Comparison of ENCODE assay signal across 9 mouse cellular contexts in the genomic region with DNA sequence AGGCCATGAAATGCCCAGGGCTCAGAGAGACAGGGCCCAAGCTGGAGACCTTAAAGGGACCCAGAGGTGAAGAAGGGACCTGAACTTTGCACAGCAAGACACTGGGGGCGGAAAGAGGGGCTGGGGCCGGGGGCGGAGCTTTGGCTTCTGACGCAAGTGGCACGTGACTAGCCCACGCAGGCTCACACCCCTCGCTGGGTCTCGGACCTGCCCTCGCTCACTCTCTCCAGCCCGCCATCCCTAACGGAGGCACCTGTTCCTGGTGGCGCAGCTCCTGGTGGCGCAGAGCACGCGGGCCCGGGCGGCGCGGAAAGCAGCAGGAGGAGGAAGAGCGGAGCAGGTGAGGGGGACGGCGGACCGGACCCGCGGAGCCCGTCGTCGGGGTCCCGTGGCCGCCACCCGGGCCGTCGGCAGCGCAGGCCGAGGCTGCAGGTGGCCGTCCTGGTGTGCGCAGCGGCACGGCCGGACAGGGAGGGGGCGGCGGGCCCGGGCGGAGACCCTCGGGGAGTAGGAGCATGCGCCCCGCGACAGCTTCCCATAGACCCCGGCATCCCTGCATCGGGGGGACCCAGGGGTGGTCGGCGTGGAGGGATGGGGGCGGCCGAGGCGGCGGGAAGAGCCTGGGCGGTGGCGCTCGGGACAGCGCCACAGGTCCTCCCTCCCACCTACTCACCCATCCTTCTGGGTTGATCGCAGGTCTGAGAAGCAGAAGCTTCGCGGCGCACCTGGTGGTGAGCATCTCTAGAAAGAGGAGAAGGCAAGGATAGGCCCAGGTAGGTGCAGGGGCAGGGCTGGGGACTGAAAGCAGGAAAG. TPM values are rescaled to one million over a fixed set of nuclear protein-coding genes. Genes with fewer than 3 reads are reported as not detected.
DNase-seq lines count a peak whose midpoint lies in the region; ATAC-seq and TF ChIP-seq lines count a peak whose summit lies in the region.
"Not testable (repeated sequence)": the region's sequence is repeated elsewhere in the genome, so short reads cannot be mapped to it uniquely, and the experiment has no call there.
"Had no signal": no experiment of that assay in that cellular context is flagged by ENCODE, and none has a peak within 500 bp of the region (broad histone marks: within the 10 kb centered on the region; RNA-seq: fewer than 3 reads in every experiment).

A gene (plus strand): TSS at position 170 of the 813 bp plus-strand sequence.

- peak; percentile 66 for ATAC-seq in erythroblast, adult 5-6 weeks (replicated peaks; ENCODE audit: low FRiP score, poor library complexity, severe bottlenecking)
- ATAC-seq in heart, embryonic 12.5 days (ENCODE audit: insufficient number of reproducible peaks, low FRiP score) = peak; percentile 92
- peak; percentile 90 for ATAC-seq in intestine, embryonic 14.5 days (replicated peaks; ENCODE audit: low FRiP score, low TSS enrichment, low read depth)
- ATAC-seq in liver, embryonic 13.5 days (ENCODE audit: low read depth) = peak; percentile 71
- ATAC-seq in midbrain, embryonic 12.5 days (ENCODE audit: low FRiP score, low read depth) = peak; percentile 92
- peak; percentile 56; the same call in 1 of the 2 replicates for ATAC-seq in stomach, postnatal 0 days (ENCODE audit: low FRiP score, low TSS enrichment)

- H3K9me3 ChIP-seq in heart, embryonic 12.5 days (replicated peaks); intestine, embryonic 14.5 days (ENCODE audit: control insufficient read depth, low read length); liver, embryonic 13.5 days (replicated peaks); midbrain, embryonic 12.5 days; stomach, postnatal 0 days (ENCODE audit: control insufficient read depth, low read length): not testable (repeated sequence)

- peak within 1 kb of the TSS; percentile 65 for H3K4me2 ChIP-seq in heart, embryonic 12.5 days
- H3K4me2 ChIP-seq in intestine, embryonic 14.5 days (ENCODE audit: low read length) = peak within 1 kb of the TSS; percentile 30
- H3K4me2 ChIP-seq in liver, embryonic 13.5 days = peak within 1 kb of the TSS; percentile 54
- peak within 1 kb of the TSS; percentile 52 for H3K4me2 ChIP-seq in midbrain, embryonic 12.5 days (replicated peaks)
- peak within 1 kb of the TSS; percentile 36 for H3K4me2 ChIP-seq in stomach, postnatal 0 days (replicated peaks; ENCODE audit: low read depth)

- TF ChIP-seq CTCF in bone marrow, adult 2 months (IDR thresholded peaks at IDR 0.05; ENCODE audit: control insufficient read depth, insufficient read depth, low read length); stomach, postnatal 0 days (IDR thresholded peaks at IDR 0.05; ENCODE audit: low read depth): not testable (repeated sequence)

- peak within 1 kb of the TSS; percentile 68 for H3K9ac ChIP-seq in heart, embryonic 12.5 days
- H3K9ac ChIP-seq in intestine, embryonic 14.5 days (ENCODE audit: low read length); stomach, postnatal 0 days (ENCODE audit: low read length): not testable (repeated sequence)
- peak within 1 kb of the TSS; percentile 76 for H3K9ac ChIP-seq in liver, embryonic 13.5 days
- peak within 1 kb of the TSS; percentile 31 for H3K9ac ChIP-seq in midbrain, embryonic 12.5 days (replicated peaks)

- not testable (repeated sequence) for TF ChIP-seq POLR2A in bone marrow, adult 2 months (IDR thresholded peaks at IDR 0.05; ENCODE audit: borderline replicate concordance, control insufficient read depth, low read depth, low read length)

- H3K27me3 ChIP-seq in heart, embryonic 12.5 days (replicated peaks); intestine, embryonic 14.5 days (replicated peaks; ENCODE audit: control insufficient read depth, insufficient read depth, low read length); liver, embryonic 13.5 days; midbrain, embryonic 12.5 days; stomach, postnatal 0 days (ENCODE audit: control insufficient read depth, insufficient read depth, low read length): not testable (repeated sequence)

- DNase-seq in intestine, embryonic 14.5 days (ENCODE audit: low spot score) = peak; percentile 51
- DNase-seq in left cerebral cortex, adult 18-20 months (ENCODE audit: low spot score in 2 of 2); liver, embryonic 13.5 days; stomach, postnatal 0 days (ENCODE audit: low spot score): not testable (repeated sequence)

- not testable (repeated sequence) for TF ChIP-seq EP300 in stomach, postnatal 0 days (optimal IDR thresholded peaks at IDR 0.05)

- not testable (repeated sequence) for H3K27ac ChIP-seq in bone marrow, adult 2 months (ENCODE audit: control insufficient read depth, insufficient read depth, low read depth, low read length, poor library complexity); heart, embryonic 12.5 days (ENCODE audit: poor library complexity, severe bottlenecking); intestine, embryonic 14.5 days (ENCODE audit: low read depth); midbrain, embryonic 12.5 days (replicated peaks); stomach, postnatal 0 days (replicated peaks)
- H3K27ac ChIP-seq in liver, embryonic 13.5 days = peak within 1 kb of the TSS; percentile 77

- H3K4me1 ChIP-seq in bone marrow, adult 2 months (ENCODE audit: control insufficient read depth, insufficient read depth, low read length); heart, embryonic 12.5 days (replicated peaks); intestine, embryonic 14.5 days (replicated peaks; ENCODE audit: control insufficient read depth, insufficient read depth, low read length); midbrain, embryonic 12.5 days; stomach, postnatal 0 days (replicated peaks; ENCODE audit: control insufficient read depth, insufficient read depth): not testable (repeated sequence)
- H3K4me1 ChIP-seq in liver, embryonic 13.5 days (replicated peaks) = peaks cover 35% of the 10 kb centered on the region

- WGBS in bone marrow, adult 2 months = 26% methylated on average over 26 of the region's 64 CpGs
- 29% methylated on average over 20 of the region's 64 CpGs for WGBS in heart, embryonic 12.5 days
- WGBS in intestine, embryonic 14.5 days = 0% methylated on average over 2 of the region's 64 CpGs
- 32% methylated on average over 19 of the region's 64 CpGs for WGBS in liver, embryonic 13.5 days (ENCODE audit: insufficient replicate concordance)
- 43% methylated on average over 8 of the region's 64 CpGs for WGBS in midbrain, embryonic 12.5 days
- 28% methylated on average over 4 of the region's 64 CpGs for WGBS in stomach, postnatal 0 days

- H3K4me3 ChIP-seq in bone marrow, adult 2 months (replicated peaks; ENCODE audit: control insufficient read depth, low read depth, low read length) = peak within 1 kb of the TSS; percentile 55
- peak within 1 kb of the TSS; percentile 55 for H3K4me3 ChIP-seq in heart, embryonic 12.5 days
- peak within 1 kb of the TSS; percentile 24 for H3K4me3 ChIP-seq in intestine, embryonic 14.5 days (ENCODE audit: low read depth, low read length)
- peak within 1 kb of the TSS; percentile 65 for H3K4me3 ChIP-seq in liver, embryonic 13.5 days (replicated peaks)
- H3K4me3 ChIP-seq in midbrain, embryonic 12.5 days = peak within 1 kb of the TSS; percentile 47
- H3K4me3 ChIP-seq in stomach, postnatal 0 days (ENCODE audit: low read depth, low read length) = peak within 1 kb of the TSS; percentile 17; the same call in 1 of the 2 replicates

- H3K36me3 ChIP-seq in heart, embryonic 12.5 days; intestine, embryonic 14.5 days (ENCODE audit: control insufficient read depth, insufficient read depth, low read length); liver, embryonic 13.5 days; midbrain, embryonic 12.5 days; stomach, postnatal 0 days (ENCODE audit: control insufficient read depth, insufficient read depth, low read length): not testable (repeated sequence)

RNA-seq across cellular contexts. Expression of the gene that starts here (rescaled TPM):
- 15.6 and 15.8 TPM in 2 replicates for polyA plus RNA-seq in bone marrow, adult 2 months (2011; ENCODE audit: insufficient read depth, insufficient read length, low replicate concordance, missing spikeins)
- total RNA-seq in erythroblast, adult 5-6 weeks (2015; ENCODE audit: low replicate concordance) = 10.7 and 16.7 TPM in 2 replicates
- total RNA-seq in erythroblast, adult 5-6 weeks (2017; ENCODE audit: low replicate concordance) = 11.8 and 12.5 TPM in 2 replicates
- polyA plus RNA-seq in heart, embryonic 12.5 days (2016; fragmentation: Nextera tagmentation; extraction: Ambion mirVana) = 216 and 218 TPM in 2 replicates
- polyA plus RNA-seq in intestine, embryonic 14.5 days (2014; fragmentation: Nextera tagmentation; extraction: Ambion mirVana) = 190 and 192 TPM in 2 replicates
- 10 to 100 TPM; 18.6 to 21.7 TPM for total RNA-seq in left cerebral cortex, adult 18-20 months (2021)
- polyA plus RNA-seq in liver, embryonic 13.5 days (2015; fragmentation: Nextera tagmentation; extraction: Ambion mirVana) = 211 and 264 TPM in 2 replicates
- polyA plus RNA-seq in midbrain, embryonic 12.5 days (2016; fragmentation: Nextera tagmentation; extraction: Ambion mirVana) = 83.4 and 88.1 TPM in 2 replicates
- polyA plus RNA-seq in stomach, postnatal 0 days (2015; fragmentation: Nextera tagmentation; extraction: Ambion mirVana) = 27.7 and 28.7 TPM in 2 replicates
- total RNA-seq: gastrocnemius, adult 2 months had no signal
